Mouse (Mus musculus): ENCODE measurements at regions not wholly inside any gene's neighbourhood (a gene's known extent, or its start where the extent isn't known, plus 50 kb on each side); places are given as distances from the start of the nearest gene placed in this dataset.

DNA sequence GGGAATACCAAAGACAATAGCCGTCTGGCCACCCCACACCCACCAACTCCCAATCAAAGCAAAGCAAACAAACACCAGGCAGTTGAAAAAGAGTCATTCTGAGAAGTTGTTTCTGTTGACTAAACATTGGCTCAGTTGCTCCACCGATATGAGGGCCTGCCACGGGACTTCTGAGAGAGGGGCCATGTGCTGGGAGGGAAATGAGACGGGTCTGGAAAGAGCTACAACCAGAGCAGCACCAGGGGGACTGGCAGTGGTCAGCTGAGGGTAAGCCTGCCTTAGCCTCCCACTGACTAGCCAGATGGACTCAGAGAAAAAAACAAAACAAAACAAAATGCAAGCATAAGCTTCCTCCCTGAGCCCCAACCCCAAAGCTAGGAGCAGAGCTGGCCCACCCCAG, 115.1 kb upstream of the Haao start:
- TF ChIP-seq POLR2A (IDR thresholded peaks at IDR 0.05; ENCODE audit: low read depth, low read length) (no peak), CTCF (conservative IDR thresholded peaks at IDR 0.05; ENCODE audit: insufficient read depth, insufficient read length, low read depth, low read length) (no peak)
